Mouse (Mus musculus) fat pad, adult 2 months (tissue): Measurements from ENCODE around the gene Fam136a.
"Not testable (repeated sequence)": the region's sequence is repeated elsewhere in the genome, so short reads cannot be mapped to it uniquely, and the experiment has no call there.

ENCODE experiments used
- DNase-seq: peaks from one replicate; pipeline ENCODE4 v3.0.0-alpha.2; 2011; ENCODE audit warnings: low read depth, low spot score; ENCODE audit errors: extremely low read depth

Fam136a gene

GRCm38 (mm10) chr6:86366125-86366852 is 843 bp downstream of the Fam136a start:
- no peak for DNase-seq

- no peak for DNase-seq
Observed at GRCm38 (mm10) chr6:86366853-86367249, 1.4 kb downstream of the Fam136a start.

- DNase-seq, result no peak
Observed at GRCm38 (mm10) chr6:86368479-86368878, 3.0 kb downstream of the Fam136a start.

- no peak for DNase-seq
Observed at GRCm38 (mm10) chr6:86370093-86370713, 4.8 kb downstream of the Fam136a start.

GRCm38 (mm10) chr6:86370764-86371339 is 5.4 kb downstream of the Fam136a start, which contains the start of gene Snrpg:
TSS of gene Snrpg (plus strand) at chr6:86371304.
- no peak for DNase-seq

GRCm38 (mm10) chr6:86371340-86371911 is 6.0 kb downstream of the Fam136a start:
- no peak for DNase-seq

- DNase-seq, result no peak
Observed at GRCm38 (mm10) chr6:86371950-86372516, 6.6 kb downstream of the Fam136a start.

- no peak for DNase-seq
Observed at GRCm38 (mm10) chr6:86373556-86373955, 8.1 kb downstream of the Fam136a start.

- peak; percentile 67 for DNase-seq
Observed at GRCm38 (mm10) chr6:86378341-86378740, 12.9 kb downstream of the Fam136a start.

GRCm38 (mm10) chr6:86380112-86380511 is 14.7 kb downstream of the Fam136a start:
- DNase-seq, result not testable (repeated sequence)

- DNase-seq, result no peak
Observed at GRCm38 (mm10) chr6:86382551-86382950, 17.1 kb downstream of the Fam136a start.

GRCm38 (mm10) chr6:86383370-86383769 is 17.9 kb downstream of the Fam136a start:
- no peak for DNase-seq

- no peak for DNase-seq
Observed at GRCm38 (mm10) chr6:86384692-86385091, 19.2 kb downstream of the Fam136a start.

GRCm38 (mm10) chr6:86385362-86386104 is 20.1 kb downstream of the Fam136a start:
- DNase-seq, result no peak

GRCm38 (mm10) chr6:86387313-86387712 is 21.9 kb downstream of the Fam136a start:
- DNase-seq, result no peak

- no peak for DNase-seq
Observed at GRCm38 (mm10) chr6:86388461-86388860, 23.0 kb downstream of the Fam136a start.

GRCm38 (mm10) chr6:86391326-86391725 is 25.9 kb downstream of the Fam136a start:
- DNase-seq, result no peak

GRCm38 (mm10) chr6:86393187-86393586 is 27.7 kb downstream of the Fam136a start:
- no peak for DNase-seq

GRCm38 (mm10) chr6:86394078-86394720 is 28.8 kb downstream of the Fam136a start:
- peak; percentile 66 for DNase-seq

GRCm38 (mm10) chr6:86395021-86395420 is 29.6 kb downstream of the Fam136a start:
- DNase-seq, result peak; percentile 88
